Mouse (Mus musculus) T-helper 2 cell (primary cell): ENCODE data around the gene Wfdc21.

Experiments
- in situ Hi-C: fragments of 300-600 bp; cut with MboI, MseI; formaldehyde crosslinking; loops from one replicate; pipeline ENCODE4 v1.15.1; 2025; ENCODE audit warnings: high pct_unique_total_duplicates

The Wfdc21 gene

DNA sequence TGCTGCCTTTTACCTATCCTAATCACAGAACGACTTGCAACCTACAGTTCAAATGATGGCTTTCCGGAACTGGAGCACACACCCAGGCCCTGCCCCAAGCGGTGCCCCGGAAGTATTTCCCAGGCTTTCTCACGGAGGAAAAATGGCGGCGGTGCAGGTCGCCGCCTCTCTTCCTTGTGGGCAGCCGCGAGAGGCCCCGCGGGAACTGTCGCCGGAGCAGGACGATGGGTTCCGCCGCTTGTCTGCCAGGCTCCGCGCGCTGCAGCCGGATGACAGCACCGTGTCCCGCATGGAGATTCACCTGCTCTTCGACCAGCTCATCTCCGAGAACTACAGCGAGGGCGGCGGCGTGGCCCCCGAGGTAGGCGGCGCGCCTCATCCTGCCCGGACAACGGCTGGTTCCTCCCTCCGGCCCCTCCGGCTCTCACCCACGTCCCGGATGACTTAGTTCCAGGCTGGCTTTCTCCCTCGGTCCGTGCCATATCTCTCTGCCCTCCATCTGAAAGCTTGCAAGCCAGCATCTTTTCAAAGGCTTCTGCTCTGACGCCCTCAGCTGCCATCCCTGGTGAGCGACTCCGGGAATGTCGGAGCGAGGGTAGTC, 6.9 kb downstream of the Wfdc21 start, which contains the start of gene Heatr6:
TSS of gene Heatr6 (plus strand) at position 116 of the 601 bp plus-strand sequence.
- in situ Hi-C loops = no loop called here

GRCm38 (mm10) chr11:83754227-83754626, 7.5 kb downstream of the Wfdc21 start:
- in situ Hi-C loops = no loop called here

GRCm38 (mm10) chr11:83767306-83767705, 20.6 kb downstream of the Wfdc21 start:
- in situ Hi-C loops = no loop called here

DNA sequence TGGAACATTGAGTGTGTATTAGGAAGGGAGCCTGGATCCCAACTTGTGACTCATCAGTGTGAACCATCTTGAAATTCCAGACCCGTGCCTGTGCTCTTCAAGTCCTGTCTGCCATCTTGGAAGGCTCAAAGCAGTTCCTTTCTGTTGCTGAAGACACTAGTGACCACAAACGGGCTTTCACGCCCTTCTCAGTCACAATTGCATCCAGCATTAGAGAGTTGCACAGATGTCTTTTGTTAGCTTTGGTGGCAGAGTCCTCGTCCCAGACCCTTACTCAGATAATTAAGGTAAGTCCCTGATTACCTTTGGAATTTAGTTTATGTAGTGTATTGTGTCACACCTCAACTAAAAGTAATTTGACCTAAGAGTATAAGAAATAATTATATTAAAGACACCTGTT, 22.2 kb downstream of the Wfdc21 start:
- in situ Hi-C loops = no loop called here

DNA sequence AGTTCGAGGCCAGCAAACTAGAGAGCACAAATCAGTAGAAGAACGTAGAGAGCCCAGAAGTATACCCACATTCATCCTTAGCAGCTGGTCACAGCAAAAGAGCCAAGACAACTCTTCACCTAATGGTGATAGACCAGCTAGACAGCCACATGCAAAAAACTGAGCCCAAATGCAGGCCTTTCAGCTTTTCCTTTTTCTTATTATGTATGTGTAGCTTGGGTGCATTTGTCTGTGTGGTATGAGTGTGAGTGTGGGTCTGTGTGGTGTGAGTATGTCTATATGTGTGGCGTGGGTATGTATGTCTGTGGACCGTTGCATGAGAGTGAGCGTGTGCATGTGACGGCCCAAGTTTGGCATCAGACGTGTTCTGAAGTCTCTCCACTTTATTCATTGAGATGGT, 24.3 kb downstream of the Wfdc21 start:
- in situ Hi-C loops = no loop called here

DNA sequence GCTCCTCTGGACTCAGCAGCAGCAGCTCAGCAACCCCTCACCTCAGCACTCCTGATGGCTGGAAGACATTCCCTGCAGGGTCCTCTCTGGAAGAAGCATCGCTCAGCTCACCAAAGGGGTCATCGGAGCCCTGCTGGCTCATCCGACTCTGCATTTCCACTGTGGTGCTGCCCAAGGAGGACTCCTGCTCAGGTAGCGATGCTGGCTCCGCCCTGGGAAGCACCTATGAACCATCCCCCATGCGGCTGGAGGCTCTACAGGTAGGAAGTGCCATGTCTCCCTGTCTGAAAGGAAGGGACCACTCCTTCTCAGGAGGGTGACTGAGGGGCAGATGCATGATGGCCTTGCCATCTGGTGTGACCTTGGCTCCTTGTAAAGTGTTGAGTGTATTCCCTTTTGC, 25.6 kb downstream of the Wfdc21 start:
- in situ Hi-C loops = no loop called here

GRCm38 (mm10) chr11:83773691-83774090, 27.0 kb downstream of the Wfdc21 start:
- in situ Hi-C loops = no loop called here

DNA sequence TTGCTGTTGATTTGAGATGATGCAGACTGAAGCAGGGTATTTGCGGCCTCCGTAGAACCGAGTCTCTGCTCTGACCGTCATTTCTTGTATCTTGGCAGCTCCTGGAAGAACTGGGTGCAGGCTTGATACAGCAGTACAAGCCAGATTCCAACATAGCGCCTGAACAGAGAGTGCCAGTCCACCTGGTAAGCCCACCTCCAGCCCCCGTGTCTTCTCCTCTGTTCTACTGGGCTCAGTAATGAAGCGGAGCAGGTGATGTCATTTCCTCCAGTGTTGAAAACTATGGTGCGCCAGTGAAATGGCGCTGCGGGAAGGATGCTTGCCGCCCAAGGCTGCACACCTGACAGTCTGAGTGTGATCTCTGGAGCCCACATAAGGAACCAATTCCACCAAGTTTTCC, 27.6 kb downstream of the Wfdc21 start:
- in situ Hi-C loops = no loop called here

DNA sequence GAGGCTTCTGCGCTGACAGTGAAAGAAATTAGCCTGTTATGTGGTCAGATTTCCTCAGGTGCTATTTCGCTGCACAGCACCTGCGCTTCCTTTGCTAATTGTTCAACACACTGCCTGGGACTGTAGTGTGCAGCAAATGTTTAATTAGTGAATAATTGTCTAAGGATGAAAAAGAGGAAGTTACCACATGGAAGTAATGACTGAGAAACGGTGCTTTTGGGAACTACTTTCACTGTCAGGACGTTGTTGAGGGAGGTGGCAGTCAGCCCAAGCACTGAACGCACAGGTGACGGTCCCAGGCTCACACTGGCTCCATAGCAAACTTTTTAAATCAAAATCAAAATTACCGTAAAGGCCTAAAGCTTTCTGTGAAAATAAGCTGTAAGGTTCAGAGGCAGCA, 30.1 kb downstream of the Wfdc21 start:
- in situ Hi-C loops = no loop called here

DNA sequence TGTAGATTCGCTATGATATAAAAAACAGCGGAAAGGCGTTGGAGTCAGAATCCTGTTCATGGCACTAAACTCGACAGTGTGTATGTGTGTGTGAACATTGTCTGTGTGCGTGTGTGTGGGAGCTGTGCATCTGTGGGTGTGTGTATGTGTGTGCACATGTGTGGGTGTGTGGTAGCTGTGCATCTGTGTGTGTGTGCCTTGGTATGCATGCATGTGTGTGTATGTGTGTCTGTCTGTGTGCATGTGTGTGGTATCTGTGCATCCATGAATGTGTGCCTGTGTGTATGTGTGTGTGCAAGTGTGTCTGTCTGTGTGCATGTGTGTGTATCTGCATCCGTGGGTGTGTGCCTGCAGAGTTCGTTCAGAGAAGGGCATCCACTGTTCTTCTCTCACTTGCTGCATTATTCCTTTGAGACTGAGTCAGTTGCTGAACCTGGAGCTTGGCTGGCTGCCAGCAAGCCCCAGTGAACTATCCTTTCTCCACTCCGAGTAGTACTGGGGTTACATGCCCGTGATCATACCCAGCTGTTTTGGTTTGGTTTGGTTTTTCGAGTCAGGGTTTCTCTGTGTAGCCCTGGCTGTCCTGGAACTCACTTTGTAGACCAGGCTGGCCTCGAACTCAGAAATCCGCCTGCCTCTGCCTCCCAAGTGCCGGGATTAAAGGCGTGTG, 37.3 kb downstream of the Wfdc21 start:
- in situ Hi-C loops = loop anchor here (10.0 kb wide), 1 partner anchor 251 kb away; no protein-coding TSS in a partner anchor

DNA sequence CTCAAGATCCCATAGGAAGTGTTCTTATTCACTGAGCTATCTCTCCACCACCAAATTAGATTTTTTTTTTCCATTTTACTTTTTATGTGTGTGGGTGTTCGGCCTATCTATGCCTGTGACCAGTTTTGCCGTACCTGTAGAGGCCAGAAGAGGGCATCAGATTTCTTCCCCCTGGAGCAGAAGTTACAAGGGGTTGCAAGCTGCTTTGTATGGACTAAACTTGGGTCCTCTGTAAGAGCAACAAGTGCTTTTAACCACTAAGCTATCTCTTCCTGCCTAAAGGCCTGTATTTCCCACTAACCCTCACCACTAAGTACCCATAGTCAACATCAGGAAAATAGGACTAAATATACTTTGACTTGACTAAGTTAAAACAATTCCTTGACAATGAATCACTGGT, 37.9 kb downstream of the Wfdc21 start:
- in situ Hi-C loops = loop anchor here (10.0 kb wide), 1 partner anchor 250 kb away; no protein-coding TSS in a partner anchor

DNA sequence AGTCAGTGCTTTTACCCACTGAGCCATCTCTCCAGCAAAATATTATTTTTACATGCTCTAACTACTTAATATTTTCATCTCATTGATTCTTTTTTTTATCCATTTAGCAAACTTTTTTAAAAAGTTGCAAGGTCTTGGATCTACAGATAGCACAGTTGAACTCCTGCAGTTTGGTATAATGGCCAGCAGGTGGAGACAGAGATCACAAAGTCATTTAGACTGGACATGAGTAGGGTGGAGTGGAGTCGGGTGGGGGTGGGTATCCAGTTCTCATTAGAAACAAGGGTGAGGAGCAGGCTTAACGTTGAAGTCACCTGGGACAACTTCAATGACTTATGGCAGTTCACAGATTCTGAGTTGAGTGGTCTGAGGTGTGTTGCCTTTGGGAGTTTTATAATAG, 38.6 kb downstream of the Wfdc21 start:
- in situ Hi-C loops = loop anchor here (10.0 kb wide), 1 partner anchor 249 kb away; no protein-coding TSS in a partner anchor

- in situ Hi-C loops = loop anchor here (10.0 kb wide), 1 partner anchor 248 kb away; no protein-coding TSS in a partner anchor
Observed at GRCm38 (mm10) chr11:83786835-83787234, 40.1 kb downstream of the Wfdc21 start.

DNA sequence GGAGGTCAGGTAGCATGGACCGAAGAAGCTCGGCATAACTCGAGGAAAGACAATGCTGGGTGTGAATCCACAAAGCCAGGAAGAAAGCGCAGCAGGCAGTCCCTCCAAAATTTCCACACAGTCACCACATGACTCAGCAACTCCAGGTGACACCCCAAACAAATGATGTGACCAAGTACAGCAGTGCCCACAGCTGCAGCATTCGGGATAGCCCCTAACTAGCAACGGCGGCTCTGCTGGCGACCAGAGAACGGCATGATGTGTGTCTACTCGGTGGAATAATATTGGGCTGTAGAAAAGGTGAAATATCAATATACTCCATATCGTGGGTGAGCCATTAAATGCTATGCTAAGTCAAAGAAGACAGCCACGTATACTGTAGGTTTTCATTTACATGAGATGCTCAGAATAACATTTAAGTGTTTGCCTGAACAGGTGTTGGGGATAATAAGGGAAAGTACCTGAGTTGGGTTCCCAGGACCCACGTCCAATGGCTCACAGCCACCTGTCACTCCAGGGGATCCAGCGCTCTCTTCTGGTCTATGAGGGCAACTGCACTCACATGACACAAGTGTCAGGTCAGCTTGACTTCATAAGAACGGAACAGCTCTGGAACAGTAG, 40.8 kb downstream of the Wfdc21 start:
- in situ Hi-C loops = loop anchor here (10.0 kb wide), 1 partner anchor 247 kb away; no protein-coding TSS in a partner anchor

DNA sequence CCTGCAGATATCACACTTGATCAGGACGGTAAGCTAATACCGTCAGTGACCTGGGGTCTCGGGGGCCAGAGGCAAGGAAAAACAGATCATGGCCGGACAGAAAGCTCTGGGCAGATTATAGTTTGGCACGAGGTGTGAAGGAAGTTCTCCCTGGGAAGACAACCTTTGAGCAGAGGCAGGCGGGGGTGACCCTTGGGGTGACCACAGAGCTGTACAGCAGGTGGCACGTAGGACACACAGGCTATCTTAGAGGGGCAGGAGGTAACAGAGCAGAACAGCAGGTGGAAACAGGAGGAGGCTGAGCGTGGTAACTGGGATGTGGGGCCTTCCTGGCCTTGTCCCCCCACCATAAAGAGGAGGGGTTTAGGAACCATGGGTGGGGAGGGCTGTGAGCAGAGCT, 41.6 kb downstream of the Wfdc21 start:
- in situ Hi-C loops = loop anchor here (10.0 kb wide), 1 partner anchor 246 kb away; no protein-coding TSS in a partner anchor

DNA sequence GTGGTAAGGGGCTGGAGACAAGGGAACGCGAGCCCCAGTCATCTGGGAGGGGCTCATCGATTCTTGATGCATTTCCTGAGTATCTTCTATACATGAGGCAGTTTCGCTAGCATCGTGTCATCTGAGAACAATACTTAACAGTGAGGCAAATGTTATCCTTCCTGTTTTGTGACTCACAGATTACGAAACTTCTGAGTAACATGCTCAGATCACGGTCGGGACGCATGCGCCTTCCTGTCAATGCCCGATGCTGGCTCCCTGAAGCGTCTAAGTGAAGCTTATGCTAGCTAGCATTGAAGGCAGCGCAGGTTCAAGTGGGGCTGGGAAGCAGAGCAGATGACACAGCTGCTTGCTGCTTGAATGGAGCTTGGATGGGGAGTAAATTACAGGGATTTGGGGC, 42.5 kb downstream of the Wfdc21 start:
- in situ Hi-C loops = loop anchor here (10.0 kb wide), 1 partner anchor 246 kb away; no protein-coding TSS in a partner anchor

- in situ Hi-C loops = no loop called here
Observed at GRCm38 (mm10) chr11:83791133-83791532, 44.4 kb downstream of the Wfdc21 start.

DNA sequence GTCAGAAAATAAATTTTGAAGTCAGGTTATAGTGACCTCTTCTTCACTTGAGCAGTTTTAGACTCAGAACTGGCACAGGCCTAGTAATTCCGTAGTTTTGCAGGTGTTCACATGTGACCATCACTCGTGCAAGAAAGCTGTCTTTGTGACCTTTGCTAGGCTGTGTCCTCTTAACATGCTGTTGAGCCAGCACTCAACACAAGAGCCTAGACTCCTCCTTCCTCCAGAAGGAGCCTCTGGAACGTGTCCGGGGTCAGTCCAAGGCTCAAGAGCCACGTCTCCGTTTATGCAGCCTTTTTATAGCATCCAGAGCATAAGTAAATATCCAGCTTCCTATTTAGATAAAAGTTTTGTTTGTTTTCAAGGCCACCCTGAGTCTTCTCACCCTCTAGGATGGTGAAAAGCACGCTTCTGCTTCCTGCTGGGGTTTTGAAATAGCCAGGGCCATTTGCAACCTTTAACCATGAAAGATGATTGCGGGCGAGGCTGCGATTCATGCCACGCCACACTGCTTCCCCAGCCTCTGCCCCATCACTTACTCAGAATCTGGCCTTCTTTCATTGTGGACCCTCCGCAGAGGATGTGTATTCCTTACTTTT, 45.7 kb downstream of the Wfdc21 start:
- in situ Hi-C loops = no loop called here

DNA sequence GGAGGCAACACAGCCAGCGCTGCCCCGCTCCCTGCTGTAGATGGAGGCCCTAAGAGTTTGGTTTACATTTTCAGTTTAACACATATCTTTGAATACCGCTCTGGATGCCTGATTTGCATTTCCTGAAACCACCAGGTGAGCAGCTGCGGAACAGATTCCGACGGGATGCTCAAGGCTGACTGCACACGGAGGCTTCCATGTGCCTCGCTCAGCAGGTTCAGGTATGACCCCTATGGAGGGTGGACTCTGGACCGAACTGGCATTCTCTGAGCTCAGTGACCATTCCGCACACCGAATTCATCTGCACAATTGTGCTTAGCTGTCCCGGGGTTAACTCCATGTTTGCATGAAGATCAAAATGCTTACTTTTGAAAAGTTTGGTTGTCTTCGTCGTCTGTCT, 46.5 kb downstream of the Wfdc21 start:
- in situ Hi-C loops = no loop called here

GRCm38 (mm10) chr11:83796112-83796511, 49.4 kb downstream of the Wfdc21 start:
- in situ Hi-C loops = no loop called here

DNA sequence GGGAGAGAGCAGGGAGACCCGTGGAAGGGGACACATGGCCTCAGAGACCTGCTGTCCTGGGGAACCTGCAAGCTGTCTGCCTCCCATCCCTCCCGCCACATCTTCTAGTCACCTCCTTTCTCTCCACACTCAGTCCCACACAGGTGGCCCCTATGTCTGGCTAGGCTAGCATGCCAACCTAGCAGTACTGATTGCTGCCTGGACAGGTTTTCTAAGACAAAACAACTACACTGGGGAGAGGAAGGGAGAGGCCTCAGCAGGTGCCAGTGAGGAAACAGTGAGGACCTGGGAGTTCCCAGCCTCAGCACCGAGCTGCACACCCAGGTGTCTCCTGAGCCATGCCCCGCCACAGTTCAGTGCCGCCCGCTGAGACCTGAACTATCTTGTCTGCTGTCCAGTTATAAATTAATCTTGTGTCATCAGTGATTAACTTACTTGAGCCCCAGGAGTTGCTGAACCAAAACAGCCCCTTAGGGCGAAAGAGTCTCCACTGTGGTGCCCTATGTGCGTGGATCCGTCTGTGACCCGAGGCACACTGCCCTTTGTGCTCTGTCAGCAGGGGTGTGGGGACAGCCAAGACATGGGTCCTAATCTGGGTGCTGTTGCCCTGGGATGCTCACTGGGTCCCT, 50.4 kb downstream of the Wfdc21 start:
- in situ Hi-C loops = no loop called here
